Mouse (Mus musculus) olfactory bulb, adult 2 months (tissue): ENCODE data around the gene Vamp8. TPM values are rescaled to one million over a fixed set of nuclear protein-coding genes. Genes with fewer than 3 reads are reported as not detected.
A peak's percentile ranks its signal among the peaks of the same experiment; 100 is the strongest.

Experiments
- H3K27ac ChIP-seq: fragments of 200-500 bp; 2 replicates; pipeline ENCODE4 v1.5.1; 2012; ENCODE audit warnings: low read depth, low read length; ENCODE audit not compliant: insufficient read depth
- H3K4me1 ChIP-seq: fragments of 200-500 bp; 2 replicates; pipeline ENCODE4 v1.6.1; 2012; ENCODE audit warnings: low read length; ENCODE audit not compliant: control insufficient read depth, insufficient read depth
- H3K4me3 ChIP-seq: fragments of 200-500 bp; 2 replicates; pipeline ENCODE4 v1.5.1; 2012; ENCODE audit warnings: mild to moderate bottlenecking, low read depth, low read length, moderate library complexity; ENCODE audit not compliant: insufficient read depth
- CTCF ChIP-seq: fragments of 200-500 bp; IDR thresholded peaks from 2 replicates; pipeline ENCODE4 v1.5.1; 2012; ENCODE audit warnings: low read depth, mild to moderate bottlenecking, low read length, moderate library complexity; ENCODE audit not compliant: insufficient read depth
- POLR2A ChIP-seq: fragments of 200-500 bp; IDR thresholded peaks from 2 replicates; pipeline ENCODE4 v1.6.1; 2012; ENCODE audit warnings: mild to moderate bottlenecking, low read depth, low read length, moderate library complexity; ENCODE audit not compliant: insufficient read depth
- WGBS: fragments of 180-500 bp; shearing (Covaris S2); methylation state at CpG from one replicate; pipeline ENCODE4 v1.1.7; 2018; 5-methylcytosine and 5-hydroxymethylcytosine counted together
- polyA plus RNA-seq: library from polyadenylated mRNA; stranded (reverse); fragments of >200 nt; gene quantifications from 2 replicates; pipeline ENCODE4 v1.2.4, GENCODE M21; 2012; ENCODE audit warnings: low replicate concordance; ENCODE audit not compliant: missing spikeins, insufficient read depth, insufficient read length

Vamp8 gene
- not detected in 2 replicates for polyA plus RNA-seq

DNA sequence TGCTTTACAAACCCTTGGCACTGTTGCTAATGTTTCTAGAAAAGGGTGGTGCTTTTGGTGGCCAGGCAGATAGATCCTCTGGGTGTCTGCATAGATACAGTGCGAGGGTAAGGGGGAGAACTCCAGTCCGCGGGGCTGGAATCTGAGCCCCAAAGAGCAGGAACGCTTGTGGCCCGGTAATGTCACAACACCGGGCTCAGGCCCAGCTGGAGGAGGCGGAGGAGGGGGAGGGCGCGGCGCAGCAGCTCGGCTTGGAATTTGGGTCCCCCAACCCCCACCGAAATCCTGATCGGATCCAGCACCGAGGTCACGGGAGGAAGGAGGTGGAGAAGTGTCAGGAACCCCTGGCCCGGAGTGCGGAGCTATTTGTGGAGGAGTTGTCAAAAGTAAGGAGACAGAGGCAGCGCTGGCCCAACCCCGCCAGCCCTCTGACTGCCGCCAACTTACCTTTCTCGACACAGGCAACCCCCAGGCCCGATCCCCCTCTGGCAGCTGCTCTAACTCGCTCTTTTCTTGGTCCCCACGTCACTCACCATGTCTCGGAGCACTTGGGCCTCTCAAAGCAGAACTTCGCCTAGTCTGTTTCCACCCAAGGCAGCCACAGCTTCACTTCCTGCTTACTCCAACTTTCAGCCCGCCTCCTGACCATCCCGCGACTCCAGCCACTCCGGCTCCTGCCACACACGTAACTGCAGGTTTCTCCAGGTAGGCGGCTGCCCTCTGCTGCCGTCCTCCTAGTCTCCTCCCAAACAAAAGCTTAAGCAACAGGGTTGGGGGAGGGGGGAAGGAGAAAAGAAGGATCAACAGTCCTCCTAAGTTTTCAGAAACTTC lies at the start of gene Vamp8:
Vamp8 (minus strand) TSS at position 763 of the 831 bp plus-strand sequence.
- Histone ChIP-seq H3K27ac (peak within 1 kb of the TSS; percentile 42; the same call in 1 of the 2 replicates), H3K4me3 (peak within 1 kb of the TSS; percentile 43), H3K4me1 (peaks cover 15% of the 10 kb centered on the region)
- WGBS: 4% methylated on average over 33 of the region's 33 CpGs
- TF ChIP-seq POLR2A (no peak), CTCF (no peak)

DNA sequence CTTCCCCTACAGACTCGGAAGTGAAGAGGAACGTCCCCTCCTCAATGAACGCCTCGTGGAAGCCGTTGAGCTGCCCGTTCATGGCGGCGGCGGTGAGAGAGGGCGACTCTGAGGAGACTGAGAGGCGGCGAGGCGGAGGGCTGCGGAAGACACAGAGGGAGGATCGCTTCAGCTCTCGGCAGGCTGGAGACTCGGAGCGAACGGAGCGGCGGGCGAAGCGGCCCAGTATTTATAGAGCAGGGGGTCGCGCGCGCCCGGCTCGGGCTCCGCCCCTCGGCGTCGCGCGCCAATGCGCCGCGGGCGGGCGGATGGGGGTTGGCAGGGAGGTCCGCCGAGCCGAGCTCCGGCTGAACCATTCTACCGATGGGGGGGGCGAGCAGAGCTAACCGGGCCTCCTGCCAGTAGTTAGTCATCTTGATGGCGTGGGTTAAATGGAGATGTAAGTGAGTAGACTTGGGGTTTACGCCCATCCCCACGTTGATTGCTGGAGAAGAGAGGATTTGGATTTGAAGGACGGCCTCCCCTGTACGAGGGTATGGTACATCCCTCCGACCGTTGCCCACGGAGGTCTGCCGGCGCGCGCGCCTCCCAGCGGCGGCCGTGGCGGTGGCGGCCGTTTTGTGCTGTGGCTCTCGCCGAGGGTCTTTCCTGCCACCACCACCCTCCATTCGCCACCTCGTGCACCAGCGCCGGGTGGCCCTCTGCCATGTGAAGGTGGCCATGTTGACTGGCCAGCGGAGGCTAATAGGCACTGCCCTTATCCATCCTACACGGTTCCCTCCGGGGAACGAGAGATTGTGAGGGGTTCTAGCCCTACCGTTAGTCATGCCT lies 49.1 kb upstream of the Vamp8 start, which contains the start of gene Mat2a:
Mat2a (minus strand) TSS at position 204 of the 831 bp plus-strand sequence.
- H3K4me1 ChIP-seq: peaks cover 6% of the 10 kb centered on the region; the same call in 1 of the 2 replicates
- H3K27ac ChIP-seq: peak within 1 kb of the TSS; percentile 100
- under 1% methylated on average over 77 of the region's 77 CpGs for WGBS
- peak within 1 kb of the TSS; percentile 93 for H3K4me3 ChIP-seq
- TF ChIP-seq POLR2A (peak; percentile 99), CTCF (peak; percentile 53; the same call in 1 of the 2 replicates)

DNA sequence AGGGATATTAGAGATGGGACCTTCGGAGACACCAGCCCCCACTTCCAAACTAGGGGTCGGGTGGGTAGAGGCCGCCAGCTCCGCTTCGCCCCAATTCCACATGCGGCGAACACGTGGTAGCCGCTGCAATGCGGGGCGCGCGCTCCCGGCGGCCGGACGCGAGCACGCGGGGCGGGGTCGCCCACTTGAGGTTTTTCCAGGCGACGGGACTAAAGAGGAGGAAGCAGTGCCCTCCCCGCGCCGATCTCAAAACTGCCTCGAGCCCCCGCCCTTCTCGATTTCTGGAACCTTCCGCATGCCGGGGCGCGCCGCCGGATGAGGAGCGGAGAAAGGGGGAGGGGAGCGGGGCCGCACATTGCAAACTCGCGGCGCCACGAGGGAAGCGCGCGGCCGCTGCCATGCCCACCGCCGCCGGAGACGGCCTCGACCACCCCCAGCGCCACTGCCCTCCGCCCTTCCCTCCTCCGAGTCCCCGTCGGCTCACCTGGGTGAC lies 48.4 kb upstream of the Vamp8 start:
- H3K27ac ChIP-seq: peak overlapping the region; percentile 100
- TF ChIP-seq POLR2A (no peak), CTCF (no peak)
- peaks cover 6% of the 10 kb centered on the region; the same call in 1 of the 2 replicates for H3K4me1 ChIP-seq
- under 1% methylated on average over 57 of the region's 57 CpGs for WGBS
- H3K4me3 ChIP-seq: peak overlapping the region; percentile 93

DNA sequence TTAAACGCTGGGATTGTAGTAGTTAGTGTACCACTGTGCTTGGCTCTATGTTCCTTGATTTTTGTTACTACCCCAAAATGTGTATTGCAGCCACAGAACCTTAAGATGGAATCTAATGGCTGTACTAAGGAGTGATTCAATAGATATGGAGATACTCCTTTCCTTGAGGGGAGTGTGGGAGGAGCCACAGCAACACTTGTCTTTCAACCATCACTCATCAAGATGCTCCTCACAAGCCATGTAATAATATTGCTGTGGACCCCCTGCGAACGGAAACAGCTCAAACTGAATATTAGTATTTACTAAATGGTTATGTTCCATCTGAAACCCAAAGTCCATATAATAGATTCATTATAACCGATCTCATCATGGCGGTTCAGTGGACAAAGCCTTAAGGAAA lies 47.7 kb upstream of the Vamp8 start:
- no peak for TF ChIP-seq POLR2A
- TF ChIP-seq CTCF: no peak
- Histone ChIP-seq H3K4me3 (no peak overlapping the region), H3K27ac (no peak overlapping the region), H3K4me1 (peaks cover 6% of the 10 kb centered on the region; the same call in 1 of the 2 replicates)
- WGBS: under 1% methylated on average over 5 of the region's 5 CpGs

DNA sequence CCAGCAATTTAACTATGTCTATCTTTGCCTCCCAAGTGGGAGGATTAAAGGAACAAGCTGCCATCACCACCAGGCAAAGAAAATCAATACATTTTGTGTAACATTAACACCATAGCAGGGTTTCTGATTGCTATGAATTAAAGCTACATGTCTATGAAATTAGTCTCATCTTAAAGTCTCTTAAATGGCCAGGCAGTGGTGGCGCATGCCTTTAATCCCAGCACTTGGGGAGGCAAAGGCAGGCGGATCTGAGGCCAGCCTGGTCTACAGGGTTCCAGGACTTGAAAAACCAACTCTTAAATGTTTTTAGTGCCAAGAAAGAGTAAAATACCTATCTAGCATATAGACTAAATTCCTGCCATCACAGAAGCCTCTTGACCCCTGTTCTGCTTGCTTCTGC lies 41.6 kb upstream of the Vamp8 start:
- WGBS: 85% methylated on average over 2 of the region's 2 CpGs

DNA sequence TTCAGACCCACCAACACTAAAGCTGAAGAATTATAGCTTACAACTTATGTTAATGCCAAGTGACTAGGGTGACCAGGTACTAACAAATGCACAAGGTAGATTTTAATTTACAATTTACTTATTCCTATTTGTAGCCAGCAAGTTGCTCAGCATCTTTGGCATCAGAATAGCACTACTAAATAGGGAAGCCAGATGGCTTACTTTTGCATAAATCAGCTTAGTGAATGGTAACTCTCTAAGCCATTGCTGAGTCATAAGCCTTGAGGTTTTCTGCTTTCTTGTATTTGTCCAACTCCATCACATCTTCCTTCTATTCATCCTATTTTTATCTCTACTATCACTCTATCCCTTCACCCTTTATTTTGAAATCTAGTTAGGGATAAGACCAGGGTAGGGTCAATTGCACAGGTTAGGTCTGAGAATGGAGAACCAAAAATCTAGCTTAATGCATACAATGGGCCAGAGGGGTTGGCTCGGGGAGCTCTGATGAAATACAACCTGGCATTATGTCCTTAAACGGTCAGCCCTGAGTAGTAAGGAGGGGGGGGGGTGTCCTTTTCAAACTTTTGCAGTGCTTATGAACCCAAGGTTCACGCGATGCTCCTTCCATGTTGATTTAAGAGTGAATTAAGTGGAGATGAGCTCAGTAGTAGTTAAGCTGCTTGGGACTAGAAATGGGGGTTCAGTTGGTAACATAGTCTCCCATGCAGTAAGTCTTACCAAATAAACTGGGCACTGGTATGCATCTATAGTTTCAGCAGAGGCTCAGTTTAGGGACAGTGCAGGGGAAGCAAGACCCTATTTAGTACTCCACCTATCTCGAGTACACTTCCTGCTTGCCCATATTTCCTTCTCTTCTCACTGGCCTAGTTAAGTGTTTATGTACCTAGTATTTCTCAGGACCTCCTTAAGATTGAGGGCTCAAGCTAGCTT lies 40.8 kb upstream of the Vamp8 start:
- no peak for TF ChIP-seq CTCF
- TF ChIP-seq POLR2A: no peak
- H3K4me3 ChIP-seq: no peak overlapping the region
- H3K27ac ChIP-seq: no peak overlapping the region
- 34% methylated on average over 5 of the region's 5 CpGs for WGBS
- H3K4me1 ChIP-seq: 0 out of 2 replicates have a peak, but pooled peaks cover 2% of the 10 kb centered on the region

More for the DNA sequence above, 41.6 kb upstream of the Vamp8 start:
- H3K4me1 ChIP-seq: 0 out of 2 replicates have a peak, but pooled peaks cover 2% of the 10 kb centered on the region
- TF ChIP-seq POLR2A: no peak
- TF ChIP-seq CTCF: no peak
- no peak overlapping the region for H3K4me3 ChIP-seq
- no peak overlapping the region for H3K27ac ChIP-seq

DNA sequence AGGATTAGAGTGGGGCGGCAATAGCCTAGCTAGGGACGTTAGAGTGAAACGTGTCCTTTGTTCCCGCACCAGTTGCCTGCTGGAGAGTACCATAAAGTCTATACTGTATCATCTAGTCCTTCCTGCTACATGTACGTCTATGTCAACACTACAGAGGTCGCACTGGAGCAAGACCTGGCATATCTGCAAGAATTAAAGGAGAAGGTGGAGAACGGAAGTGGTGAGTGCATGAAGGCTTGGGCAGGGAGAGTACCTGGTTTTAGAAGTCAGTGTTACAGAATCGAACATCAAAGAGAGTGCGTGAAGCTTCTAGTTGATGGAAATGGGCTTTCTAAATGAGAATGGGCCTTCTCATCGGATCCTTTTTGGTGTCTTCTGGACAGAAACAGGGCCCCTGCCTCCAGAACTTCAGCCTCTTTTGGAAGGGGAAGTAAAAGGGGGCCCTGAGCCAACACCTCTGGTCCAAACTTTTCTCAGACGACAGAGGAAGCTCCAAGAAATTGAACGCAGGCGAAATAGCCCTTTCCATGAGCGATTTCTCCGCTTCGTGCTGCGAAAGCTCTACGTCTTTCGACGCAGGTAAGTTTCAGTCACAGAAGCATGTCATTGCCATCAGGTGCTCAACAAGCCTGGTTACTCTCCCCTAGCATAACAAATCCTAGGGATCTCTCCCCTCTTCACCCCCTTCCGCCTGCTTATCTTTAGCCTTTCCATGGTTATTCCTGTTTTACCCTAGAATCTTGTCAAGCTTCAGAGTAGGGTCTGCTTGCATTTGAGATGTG lies 38.7 kb upstream of the Vamp8 start:
- Histone ChIP-seq H3K27ac (no peak overlapping the region), H3K4me1 (0 out of 2 replicates have a peak, but pooled peaks cover 2% of the 10 kb centered on the region), H3K4me3 (no peak overlapping the region)
- WGBS: 84% methylated on average over 21 of the region's 21 CpGs
- TF ChIP-seq CTCF (no peak), POLR2A (no peak)
